Mouse (Mus musculus): ENCODE measurements around the gene Rpl13. TPM values are rescaled to one million over a fixed set of nuclear protein-coding genes. Genes with fewer than 3 reads are reported as not detected.

The Rpl13 gene
- 100 to 1,000 TPM in 3 of 26 experiments, 10 to 100 TPM in 23; 28.1 to 251 (median 70.8) TPM for total RNA-seq (2018; cell fraction: chromatin; rRNA removed)
- 1,000 to 10,000 TPM in 7 of 26 experiments, 100 to 1,000 TPM in 19; 492 to 1,142 (median 755) TPM for total RNA-seq (2018; cell fraction: cytosol; rRNA removed)
- 100 to 1,000 TPM in 21 of 26 experiments, 10 to 100 TPM in 5; 71.4 to 227 (median 119) TPM for total RNA-seq (2018; cell fraction: nucleus; rRNA removed)
- polyA plus RNA-seq (2018), result 513 to 1,298 TPM (median 1,102 TPM) in 3 replicates

- WGBS (ENCODE audit: missing documents), result 2% methylated on average over 51 of the region's 56 CpGs
- peak within 1 kb of the TSS; percentile 56 for H3K4me3 ChIP-seq (ENCODE audit: inconsistent target)
- H3K27ac ChIP-seq, result peak within 1 kb of the TSS; percentile 52
- peaks cover 22% of the 10 kb centered on the region for H3K36me3 ChIP-seq (ENCODE audit: inconsistent target)
- H3K79me2 ChIP-seq (ENCODE audit: inconsistent target), result peaks cover 18% of the 10 kb centered on the region
Observed at GRCm38 (mm10) chr8:123101735-123102685, at the start of gene Rpl13. TSS of gene Rpl13 (plus strand) at chr8:123102350.

- Histone ChIP-seq H3K79me2 (ENCODE audit: inconsistent target) (peaks cover 29% of the 10 kb centered on the region), H3K4me3 (ENCODE audit: inconsistent target) (no peak within 1 kb of the TSS), H3K27ac (no peak within 1 kb of the TSS), H3K36me3 (ENCODE audit: inconsistent target) (no peaks in the 10 kb centered on the region)
- 94% methylated on average over 7 of the region's 7 CpGs for WGBS (ENCODE audit: missing documents)
Observed at GRCm38 (mm10) chr8:123062721-123063120, 39.4 kb upstream of the Rpl13 start, which contains the start of gene Spg7. TSS of gene Spg7 (plus strand) at chr8:123062942.

- H3K27ac ChIP-seq, result no peak overlapping the region
- H3K79me2 ChIP-seq (ENCODE audit: inconsistent target), result peaks cover 43% of the 10 kb centered on the region
- 96% methylated on average over 4 of the region's 4 CpGs for WGBS (ENCODE audit: missing documents)
- H3K36me3 ChIP-seq (ENCODE audit: inconsistent target), result no peaks in the 10 kb centered on the region
- H3K4me3 ChIP-seq (ENCODE audit: inconsistent target), result no peak overlapping the region; the same call in 1 of the 2 replicates
Observed at GRCm38 (mm10) chr8:123064072-123064471, 38.1 kb upstream of the Rpl13 start.

- WGBS (ENCODE audit: missing documents), result 0% methylated on average over 14 of the region's 14 CpGs
- Histone ChIP-seq H3K27ac (peak overlapping the region; percentile 85), H3K4me3 (ENCODE audit: inconsistent target) (peak overlapping the region; percentile 63), H3K36me3 (ENCODE audit: inconsistent target) (no peaks in the 10 kb centered on the region), H3K79me2 (ENCODE audit: inconsistent target) (peaks cover 47% of the 10 kb centered on the region)
Observed at GRCm38 (mm10) chr8:123064809-123065213, 37.3 kb upstream of the Rpl13 start.

GRCm38 (mm10) chr8:123065214-123066100, 36.7 kb upstream of the Rpl13 start:
- WGBS (ENCODE audit: missing documents), result under 1% methylated on average over 72 of the region's 84 CpGs
- no peaks in the 10 kb centered on the region for H3K36me3 ChIP-seq (ENCODE audit: inconsistent target)
- peak overlapping the region; percentile 95 for H3K4me3 ChIP-seq (ENCODE audit: inconsistent target)
- peaks cover 47% of the 10 kb centered on the region for H3K79me2 ChIP-seq (ENCODE audit: inconsistent target)
- H3K27ac ChIP-seq, result peak overlapping the region; percentile 85

GRCm38 (mm10) chr8:123066101-123066683, 36.0 kb upstream of the Rpl13 start:
- H3K79me2 ChIP-seq (ENCODE audit: inconsistent target), result peaks cover 47% of the 10 kb centered on the region
- 31% methylated on average over 7 of the region's 7 CpGs for WGBS (ENCODE audit: missing documents)
- H3K4me3 ChIP-seq (ENCODE audit: inconsistent target), result peak overlapping the region; percentile 95
- H3K36me3 ChIP-seq (ENCODE audit: inconsistent target), result peaks cover 3% of the 10 kb centered on the region
- H3K27ac ChIP-seq, result peak overlapping the region; percentile 66

GRCm38 (mm10) chr8:123071176-123071575, 31.0 kb upstream of the Rpl13 start:
- H3K36me3 ChIP-seq (ENCODE audit: inconsistent target), result peaks cover 38% of the 10 kb centered on the region
- no peak overlapping the region for H3K4me3 ChIP-seq (ENCODE audit: inconsistent target)
- peaks cover 33% of the 10 kb centered on the region for H3K79me2 ChIP-seq (ENCODE audit: inconsistent target)
- WGBS (ENCODE audit: missing documents), result 88% methylated on average over 4 of the region's 4 CpGs
- H3K27ac ChIP-seq, result no peak overlapping the region

- Histone ChIP-seq H3K27ac (no peak overlapping the region), H3K36me3 (ENCODE audit: inconsistent target) (peaks cover 66% of the 10 kb centered on the region), H3K79me2 (ENCODE audit: inconsistent target) (no peaks in the 10 kb centered on the region), H3K4me3 (ENCODE audit: inconsistent target) (no peak overlapping the region)
- WGBS (ENCODE audit: missing documents), result 72% methylated on average over 6 of the region's 6 CpGs
Observed at GRCm38 (mm10) chr8:123077213-123077612, 24.9 kb upstream of the Rpl13 start.

- Histone ChIP-seq H3K36me3 (ENCODE audit: inconsistent target) (peaks cover 78% of the 10 kb centered on the region), H3K4me3 (ENCODE audit: inconsistent target) (no peak overlapping the region), H3K79me2 (ENCODE audit: inconsistent target) (no peaks in the 10 kb centered on the region), H3K27ac (no peak overlapping the region)
- 96% methylated on average over 6 of the region's 6 CpGs for WGBS (ENCODE audit: missing documents)
Observed at GRCm38 (mm10) chr8:123082993-123083392, 19.2 kb upstream of the Rpl13 start.

- 94% methylated on average over 12 of the region's 12 CpGs for WGBS (ENCODE audit: missing documents)
- Histone ChIP-seq H3K27ac (no peak overlapping the region), H3K79me2 (ENCODE audit: inconsistent target) (no peaks in the 10 kb centered on the region), H3K36me3 (ENCODE audit: inconsistent target) (peaks cover 81% of the 10 kb centered on the region), H3K4me3 (ENCODE audit: inconsistent target) (no peak overlapping the region)
Observed at GRCm38 (mm10) chr8:123083610-123084009, 18.5 kb upstream of the Rpl13 start.

GRCm38 (mm10) chr8:123087289-123087688, 14.9 kb upstream of the Rpl13 start:
- H3K27ac ChIP-seq, result no peak overlapping the region
- WGBS (ENCODE audit: missing documents), result 93% methylated on average over 9 of the region's 9 CpGs
- H3K4me3 ChIP-seq (ENCODE audit: inconsistent target), result no peak overlapping the region
- H3K79me2 ChIP-seq (ENCODE audit: inconsistent target), result no peaks in the 10 kb centered on the region
- peaks cover 78% of the 10 kb centered on the region for H3K36me3 ChIP-seq (ENCODE audit: inconsistent target)

GRCm38 (mm10) chr8:123097216-123097615, 4.9 kb upstream of the Rpl13 start:
- Histone ChIP-seq H3K27ac (no peak overlapping the region), H3K36me3 (ENCODE audit: inconsistent target) (peaks cover 29% of the 10 kb centered on the region), H3K79me2 (ENCODE audit: inconsistent target) (no peaks in the 10 kb centered on the region), H3K4me3 (ENCODE audit: inconsistent target) (no peak overlapping the region)
- WGBS (ENCODE audit: missing documents), result 92% methylated on average over 7 of the region's 11 CpGs

GRCm38 (mm10) chr8:123097786-123098584, 4.2 kb upstream of the Rpl13 start:
- H3K4me3 ChIP-seq (ENCODE audit: inconsistent target), result no peak overlapping the region
- peaks cover 6% of the 10 kb centered on the region for H3K79me2 ChIP-seq (ENCODE audit: inconsistent target)
- 94% methylated on average over 11 of the region's 12 CpGs for WGBS (ENCODE audit: missing documents)
- no peak overlapping the region for H3K27ac ChIP-seq
- H3K36me3 ChIP-seq (ENCODE audit: inconsistent target), result peaks cover 28% of the 10 kb centered on the region
